Mouse (Mus musculus) spleen, postnatal 0 days (tissue): ENCODE measurements around the gene Hacd1. TPM values are rescaled to one million over a fixed set of nuclear protein-coding genes. Genes with fewer than 3 reads are reported as not detected.

Experiments used
- polyA plus RNA-seq: library from polyadenylated mRNA; unstranded; fragments of >200 nt; fragmentation: Nextera tagmentation; extraction: Ambion mirVana; gene quantifications from 2 replicates; pipeline ENCODE4 v1.2.1, GENCODE M21; 2015

Gene Hacd1
- polyA plus RNA-seq = 66.7 and 74.6 TPM in 2 replicates

GRCm38 (mm10) chr2:14055566-14056331 lies at the start of gene Hacd1:
Gene Hacd1, minus strand, starts transcription at chr2:14056135.

GRCm38 (mm10) chr2:14073362-14074220 lies 17.7 kb upstream of the Hacd1 start, which contains the start of gene Stam:
Gene Stam, plus strand, starts transcription at chr2:14074098.

Other genes with a start within 250 kb of the Hacd1 start
- 22.2 and 22.3 TPM in 2 replicates for gene Stam, start 18.0 kb upstream of the Hacd1 start, polyA plus RNA-seq
- 0.05 TPM in 1 of 2 replicates, not detected in the other for gene Tmem236, start 118.4 kb upstream of the Hacd1 start, polyA plus RNA-seq
- gene Mrc1, start 173.3 kb upstream of the Hacd1 start, polyA plus RNA-seq = 8.0 and 13.1 TPM in 2 replicates